Mouse (Mus musculus) liver, postnatal 0 days (tissue): Measurements from ENCODE around the gene Hmcn1. TPM values are rescaled to one million over a fixed set of nuclear protein-coding genes. Genes with fewer than 3 reads are reported as not detected.

Source experiments
- ATAC-seq: fragments of 200-750 bp; cut with Nextera tagmentation; 2 replicates; pipeline ENCODE4 v1.8.0; 2017; ENCODE audit warnings: mild to moderate bottlenecking, moderate library complexity
- DNase-seq: peaks from one replicate; pipeline ENCODE4 v3.0.0-alpha.2; 2016
- H3K27ac ChIP-seq: fragments of 300-500 bp; sonication (generic); 2 replicates; pipeline ENCODE4 v1.5.1; 2014; ENCODE audit warnings: antibody characterized with exemption, moderate library complexity, mild to moderate bottlenecking, low read depth
- H3K27me3 ChIP-seq: fragments of 300-500 bp; sonication (generic); 2 replicates; pipeline ENCODE4 v1.6.1; 2014; ENCODE audit warnings: low read length, control low read depth, mixed read lengths; ENCODE audit not compliant: insufficient read depth
- H3K36me3 ChIP-seq: fragments of 300-500 bp; sonication (generic); replicated peaks from 2 replicates; pipeline ENCODE4 v1.6.1; 2014; ENCODE audit warnings: mild to moderate bottlenecking, control low read depth, low read length, moderate library complexity, mixed read lengths; ENCODE audit not compliant: insufficient read depth
- H3K4me1 ChIP-seq: fragments of 300-500 bp; sonication (generic); 2 replicates; pipeline ENCODE4 v1.6.1; 2014; ENCODE audit warnings: antibody characterized with exemption, mild to moderate bottlenecking, control low read depth; ENCODE audit not compliant: insufficient read depth
- H3K4me2 ChIP-seq: fragments of 300-500 bp; sonication (generic); 2 replicates; pipeline ENCODE4 v1.6.1; 2014; ENCODE audit warnings: low read depth, mild to moderate bottlenecking, low read length, moderate library complexity, mixed read lengths
- H3K4me3 ChIP-seq: fragments of 300-500 bp; sonication (generic); 2 replicates; pipeline ENCODE4 v1.5.1; 2014; ENCODE audit warnings: low read depth, low read length
- H3K9ac ChIP-seq: fragments of 300-500 bp; sonication (generic); replicated peaks from 2 replicates; pipeline ENCODE4 v1.6.1; 2014; ENCODE audit warnings: mild to moderate bottlenecking, moderate library complexity
- H3K9me3 ChIP-seq: fragments of 300-500 bp; sonication (generic); 2 replicates; pipeline ENCODE4 v1.6.1; 2016; ENCODE audit warnings: mild to moderate bottlenecking, control low read depth, low read length, mixed read lengths
- CTCF ChIP-seq: sonication (generic); IDR thresholded peaks from 2 replicates; pipeline ENCODE4 v1.5.1; 2016; ENCODE audit warnings: antibody characterized with exemption, low read depth
- EP300 ChIP-seq: IDR thresholded peaks from 2 replicates; pipeline ENCODE4 v1.6.1; 2016; ENCODE audit warnings: antibody characterized with exemption, low read depth, mild to moderate bottlenecking
- WGBS: fragments of 180-500 bp; shearing (Covaris S2); extraction: QIAGEN DNeasy Blood & Tissue Kit; methylation state at CpG from one replicate; pipeline ENCODE4 v1.1.7; 2014; ENCODE audit not compliant: insufficient replicate concordance; 5-methylcytosine and 5-hydroxymethylcytosine counted together
- polyA plus RNA-seq: library from polyadenylated mRNA; unstranded; fragments of >200 nt; fragmentation: Nextera tagmentation; extraction: Ambion mirVana; gene quantifications from 2 replicates; pipeline ENCODE4 v1.2.1, GENCODE M21; 2015

The Hmcn1 gene
- polyA plus RNA-seq, 1 experiment from 2014 or later = 2.4 TPM

- TF ChIP-seq EP300 = no peak
- H3K27me3 ChIP-seq = no peaks in the 10 kb centered on the region
- no peak for ATAC-seq
- no peak overlapping the region for H3K4me2 ChIP-seq
- no peaks in the 10 kb centered on the region for H3K9me3 ChIP-seq
- no peaks in the 10 kb centered on the region for H3K4me1 ChIP-seq
- H3K9ac ChIP-seq = no peak overlapping the region
- no peak for DNase-seq
- 67% methylated on average over 4 of the region's 4 CpGs for WGBS
- no peaks in the 10 kb centered on the region for H3K36me3 ChIP-seq
- no peak overlapping the region for H3K27ac ChIP-seq
- no peak overlapping the region for H3K4me3 ChIP-seq
Measured at GRCm38 (mm10) chr1:150877920-150878319, 115.3 kb downstream of the Hmcn1 start.

DNA sequence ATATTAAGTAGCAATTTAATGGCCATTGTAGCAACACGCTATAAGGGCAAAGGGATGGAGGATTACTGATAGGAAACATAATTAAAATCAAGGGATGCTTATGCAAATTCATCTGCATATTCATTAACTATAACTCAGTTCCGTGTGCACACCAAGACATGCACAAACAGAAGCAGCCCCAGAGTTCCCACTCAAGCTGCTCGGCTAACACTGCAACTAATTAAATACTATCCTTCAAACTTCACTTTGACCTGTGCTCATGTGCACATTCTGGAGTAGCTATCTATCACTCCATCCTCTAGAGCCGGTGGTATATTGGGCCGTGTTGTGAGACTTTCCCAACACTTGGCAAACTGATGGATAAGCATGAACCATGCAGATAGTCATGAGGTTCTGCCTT lies 119.2 kb downstream of the Hmcn1 start:
- Histone ChIP-seq H3K4me3 (no peak overlapping the region), H3K27me3 (no peaks in the 10 kb centered on the region), H3K4me2 (no peak overlapping the region), H3K27ac (no peak overlapping the region), H3K9me3 (no peaks in the 10 kb centered on the region), H3K9ac (no peak overlapping the region), H3K36me3 (no peaks in the 10 kb centered on the region), H3K4me1 (no peaks in the 10 kb centered on the region)
- DNase-seq (no peak), ATAC-seq (no peak)
- 74% methylated on average over 5 of the region's 5 CpGs for WGBS
- no peak for TF ChIP-seq EP300
- TF ChIP-seq CTCF = no peak

DNA sequence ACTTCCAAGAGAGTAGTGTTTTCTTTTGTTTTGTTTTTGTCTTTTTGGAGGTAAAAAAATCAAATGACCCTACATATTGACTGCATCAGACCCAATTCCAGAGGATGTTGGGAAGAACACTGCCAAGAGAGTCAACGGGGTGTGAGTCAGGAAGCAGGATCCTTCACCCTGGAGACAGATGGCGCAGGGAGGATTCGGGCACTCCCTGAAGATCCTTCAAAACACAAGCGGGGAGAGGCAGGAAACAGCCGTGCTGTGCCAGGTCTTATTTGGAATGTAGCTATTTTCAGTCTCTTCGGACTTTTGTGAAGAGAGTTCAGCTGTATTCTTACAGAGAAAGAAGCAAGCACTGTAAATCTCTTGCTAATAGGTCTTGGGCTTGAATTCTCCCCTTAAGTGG lies 120.0 kb downstream of the Hmcn1 start:
- Histone ChIP-seq H3K4me1 (no peaks in the 10 kb centered on the region), H3K4me3 (no peak overlapping the region), H3K9ac (no peak overlapping the region), H3K9me3 (no peaks in the 10 kb centered on the region), H3K36me3 (no peaks in the 10 kb centered on the region), H3K27ac (no peak overlapping the region), H3K4me2 (no peak overlapping the region), H3K27me3 (no peaks in the 10 kb centered on the region)
- no peak for DNase-seq
- ATAC-seq = no peak
- TF ChIP-seq CTCF = no peak
- TF ChIP-seq EP300 = no peak
- 48% methylated on average over 6 of the region's 6 CpGs for WGBS

DNA sequence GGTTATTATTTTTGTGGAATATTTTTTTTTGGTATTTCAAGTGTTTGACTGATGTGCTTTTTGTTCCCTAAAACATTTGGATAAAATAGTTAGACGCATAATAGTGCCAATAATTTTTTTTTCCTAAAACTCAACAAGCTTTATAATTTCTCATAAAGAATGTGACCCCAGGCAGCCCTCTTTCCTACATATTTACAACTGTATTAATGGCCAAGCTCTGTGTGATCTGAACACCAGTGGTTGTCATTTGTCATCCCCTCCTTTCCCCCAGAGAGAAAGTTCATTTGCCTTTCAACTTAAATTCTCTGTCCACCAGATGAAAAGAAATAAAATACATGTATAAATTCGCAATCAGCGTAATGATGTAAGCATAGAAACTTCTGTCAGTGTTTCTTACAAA lies 121.1 kb downstream of the Hmcn1 start:
- no peak for DNase-seq
- ATAC-seq = no peak
- Histone ChIP-seq H3K9ac (no peak overlapping the region), H3K9me3 (no peaks in the 10 kb centered on the region), H3K36me3 (no peaks in the 10 kb centered on the region), H3K27me3 (no peaks in the 10 kb centered on the region), H3K4me3 (no peak overlapping the region), H3K27ac (no peak overlapping the region), H3K4me2 (no peak overlapping the region), H3K4me1 (no peaks in the 10 kb centered on the region)
- TF ChIP-seq EP300 = no peak
- TF ChIP-seq CTCF = no peak
- WGBS = 74% methylated on average over 3 of the region's 3 CpGs

GRCm38 (mm10) chr1:150869189-150869588 lies 124.0 kb downstream of the Hmcn1 start:
- Histone ChIP-seq H3K36me3 (no peaks in the 10 kb centered on the region), H3K9me3 (no peaks in the 10 kb centered on the region), H3K4me3 (no peak overlapping the region), H3K4me1 (peaks cover 3% of the 10 kb centered on the region; the same call in 1 of the 2 replicates), H3K4me2 (no peak overlapping the region), H3K27ac (no peak overlapping the region), H3K9ac (no peak overlapping the region), H3K27me3 (no peaks in the 10 kb centered on the region)
- DNase-seq (no peak), ATAC-seq (0 out of 2 replicates have a peak, but pooled peaks have one; percentile 47)
- TF ChIP-seq CTCF (no peak), EP300 (no peak)

DNA sequence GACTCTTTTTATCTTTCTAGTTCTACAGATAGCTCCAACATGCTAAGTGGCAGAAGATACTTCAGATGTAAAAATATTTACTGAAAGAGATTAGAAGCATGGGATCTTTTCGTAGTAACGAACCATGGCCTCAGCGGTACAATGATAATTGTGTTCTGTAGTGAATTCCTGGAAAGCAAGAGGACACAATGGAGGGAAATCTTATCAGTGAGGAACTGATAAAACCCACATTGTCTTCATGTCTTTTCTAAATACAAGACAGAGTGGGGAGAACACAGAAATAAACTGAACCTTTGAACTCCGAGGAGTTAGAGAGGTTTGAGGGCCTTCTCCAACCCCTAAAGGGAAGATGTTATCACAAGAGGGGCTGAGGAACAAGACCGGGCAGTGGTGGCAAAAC lies 126.6 kb downstream of the Hmcn1 start:
- H3K36me3 ChIP-seq = no peaks in the 10 kb centered on the region
- no peak overlapping the region for H3K27ac ChIP-seq
- no peak overlapping the region for H3K4me2 ChIP-seq
- peaks cover 3% of the 10 kb centered on the region; the same call in 1 of the 2 replicates for H3K4me1 ChIP-seq
- ATAC-seq (no peak), DNase-seq (no peak)
- H3K4me3 ChIP-seq = no peak overlapping the region
- H3K9ac ChIP-seq = no peak overlapping the region
- WGBS = 23% methylated on average over 5 of the region's 5 CpGs
- H3K9me3 ChIP-seq = no peaks in the 10 kb centered on the region
- no peaks in the 10 kb centered on the region for H3K27me3 ChIP-seq
- TF ChIP-seq EP300 = no peak

GRCm38 (mm10) chr1:150857779-150858178 lies 135.5 kb downstream of the Hmcn1 start:
- Histone ChIP-seq H3K9ac (no peak overlapping the region), H3K4me1 (no peaks in the 10 kb centered on the region), H3K4me3 (no peak overlapping the region), H3K36me3 (no peaks in the 10 kb centered on the region), H3K9me3 (no peaks in the 10 kb centered on the region), H3K27ac (no peak overlapping the region), H3K4me2 (no peak overlapping the region), H3K27me3 (no peaks in the 10 kb centered on the region)
- no peak for TF ChIP-seq CTCF
- no peak for TF ChIP-seq EP300
- ATAC-seq (no peak), DNase-seq (no peak)
- WGBS = 69% methylated on average over 2 of the region's 2 CpGs
